Mouse (Mus musculus) spleen, postnatal 4 days (tissue): ENCODE measurements around the gene Radil.

Experiments
- DNase-seq, 2 experiments: peaks; one replicate each; pipeline ENCODE4 v3.0.0; 2022; ENCODE audit warnings: low spot score in 2 of 2

The Radil gene

DNA sequence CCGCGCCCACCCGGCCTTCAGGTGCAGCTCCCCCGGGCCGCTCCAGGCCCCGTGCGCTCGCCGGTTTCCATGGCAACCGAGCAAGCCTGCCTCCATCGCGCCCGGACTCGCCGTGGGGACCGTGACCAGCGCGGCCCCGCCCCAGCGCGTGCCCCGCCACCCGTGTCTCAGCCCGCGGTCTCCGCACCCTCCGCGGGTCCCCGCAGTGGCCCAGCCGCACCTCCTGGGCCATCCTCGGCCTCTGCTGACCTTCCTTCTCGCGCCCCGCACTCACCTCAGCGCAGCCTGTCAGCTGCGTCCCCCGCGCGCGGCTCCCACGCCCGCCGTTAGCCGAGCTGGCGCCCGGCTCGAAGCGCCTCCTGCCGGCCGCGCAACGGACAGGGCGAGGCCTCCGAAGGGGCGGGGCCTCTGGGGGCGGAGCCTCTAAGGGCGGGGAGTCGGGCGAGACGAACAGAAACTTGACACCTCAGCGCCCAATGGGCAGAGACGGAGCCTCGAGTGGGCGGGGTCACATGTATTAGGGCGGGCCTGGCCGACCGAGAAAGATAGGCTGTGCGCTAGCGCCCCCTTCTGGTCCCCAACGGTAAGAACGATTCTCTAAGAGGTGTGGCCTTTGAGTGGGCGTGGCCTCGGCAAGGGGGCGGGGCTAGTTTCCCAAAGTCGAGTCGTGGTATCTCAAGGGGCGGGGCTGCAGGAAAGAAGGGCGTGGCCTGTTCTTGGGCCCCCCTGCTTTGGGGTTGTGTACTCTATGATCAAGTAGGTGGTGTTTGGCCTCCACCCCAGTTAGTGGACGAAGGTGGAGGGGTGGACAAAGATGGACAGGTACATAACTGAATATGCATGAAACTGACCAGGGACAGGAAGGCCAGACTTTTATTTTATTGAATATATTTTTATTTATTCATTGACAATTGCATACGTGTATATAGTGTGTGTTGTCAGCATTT, at the start of gene Radil:
Radil (minus strand) TSS at position 393 of the 947 bp plus-strand sequence.
- DNase-seq: peak; percentile 84 to 90

DNA sequence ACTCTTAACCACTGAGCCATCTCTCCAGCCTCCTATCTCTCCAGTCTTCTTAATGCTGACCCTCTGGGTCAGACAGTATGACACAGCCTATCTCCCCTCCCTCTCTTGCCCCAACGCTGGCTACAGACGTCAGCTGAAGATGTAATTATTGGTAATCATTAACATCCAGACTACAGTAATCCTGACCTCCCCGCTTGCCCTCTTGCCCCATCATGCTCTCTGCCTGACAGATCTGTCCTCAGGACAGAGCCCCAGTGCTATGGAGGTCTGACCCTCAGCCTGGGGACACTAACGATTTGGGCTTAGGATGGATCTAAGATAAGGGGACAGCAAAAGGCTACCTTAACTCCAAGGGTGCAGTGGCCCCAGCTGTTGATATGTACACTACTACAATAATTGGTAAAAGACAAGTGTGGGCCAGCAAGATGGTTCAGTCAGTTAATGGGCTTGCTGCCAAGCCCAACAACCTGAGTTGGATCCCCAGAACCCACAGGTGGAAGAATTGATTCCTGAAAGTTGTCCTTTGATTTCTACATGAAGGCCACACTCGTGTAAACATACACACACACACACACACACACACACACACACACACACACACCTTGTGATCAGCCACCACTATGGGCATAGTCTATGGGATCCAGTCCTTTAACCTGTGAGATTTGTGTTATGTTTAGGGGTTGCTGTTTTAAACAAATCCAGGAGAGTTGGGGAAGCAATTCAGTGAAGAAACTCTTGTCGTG, 46.9 kb upstream of the Radil start:
- no peak for DNase-seq

DNA sequence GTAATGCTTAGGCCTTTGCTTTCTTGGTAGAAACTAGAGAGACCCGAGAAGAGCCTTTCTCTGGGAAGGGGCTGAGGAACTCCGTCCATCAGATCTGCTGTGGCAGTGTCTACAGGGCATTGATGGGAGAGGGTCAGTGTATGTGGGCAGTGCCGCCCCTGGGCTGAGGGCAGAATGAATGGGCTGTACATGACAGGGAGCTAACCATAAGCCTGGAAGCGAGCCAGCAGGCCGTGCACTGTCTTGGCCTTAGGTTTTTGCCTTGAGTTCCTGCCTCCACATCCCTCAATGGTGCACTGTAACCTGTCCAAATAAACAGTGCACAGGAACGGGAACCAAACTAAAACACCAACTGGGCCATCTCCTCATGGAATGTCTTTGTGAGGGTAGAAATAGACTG, 45.8 kb upstream of the Radil start:
- DNase-seq: no peak

DNA sequence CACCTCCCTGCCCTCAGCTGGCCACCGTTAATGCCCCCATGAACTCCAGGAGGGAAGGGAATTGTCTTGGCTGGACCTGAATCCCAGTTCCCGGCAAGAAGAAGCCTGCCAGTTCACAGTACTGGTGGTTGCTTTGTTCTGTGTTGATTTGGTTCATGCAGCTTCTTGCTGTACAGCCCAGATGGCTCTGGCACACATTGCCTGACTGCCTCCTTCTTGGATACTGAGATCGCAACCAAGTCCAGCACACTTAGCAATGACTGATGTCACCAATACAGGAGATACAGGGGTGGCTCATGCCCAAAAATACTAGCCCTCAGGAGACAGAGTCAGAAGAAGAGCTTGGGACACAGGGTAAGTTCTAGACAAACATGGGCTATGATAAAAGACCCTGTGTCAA, 44.8 kb upstream of the Radil start:
- DNase-seq: no peak

DNA sequence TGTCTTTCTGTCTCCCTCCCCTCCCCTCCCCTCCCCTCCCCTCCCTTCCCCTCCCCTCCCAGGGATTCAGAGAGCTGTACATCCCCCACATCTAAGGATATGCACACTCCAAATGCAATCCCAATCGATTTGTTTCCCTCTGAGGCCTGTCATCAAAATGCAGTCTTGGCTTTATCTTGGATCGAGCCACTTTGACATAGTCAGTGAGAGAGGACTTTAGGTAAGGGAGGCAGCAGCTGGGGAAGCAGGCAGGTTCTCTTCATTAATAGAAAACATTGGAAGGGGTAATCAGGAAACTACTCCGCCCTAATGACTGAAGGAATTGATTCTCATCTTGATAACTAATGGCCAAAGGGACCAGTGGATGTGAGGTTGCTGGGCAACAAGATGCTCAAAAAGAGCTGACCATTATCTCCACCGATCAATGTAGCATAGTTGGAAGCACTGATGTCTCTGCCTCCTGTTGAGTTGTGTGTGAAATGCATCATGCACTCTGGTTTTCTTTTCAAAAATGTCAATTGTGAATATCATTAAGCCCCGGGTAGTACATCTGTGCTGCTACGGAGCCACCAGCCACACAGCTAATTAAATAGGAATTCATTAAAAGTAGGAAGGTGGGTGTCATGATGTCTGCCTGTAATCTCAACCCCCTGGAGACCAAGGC, 40.2 kb upstream of the Radil start:
- DNase-seq: no peak

DNA sequence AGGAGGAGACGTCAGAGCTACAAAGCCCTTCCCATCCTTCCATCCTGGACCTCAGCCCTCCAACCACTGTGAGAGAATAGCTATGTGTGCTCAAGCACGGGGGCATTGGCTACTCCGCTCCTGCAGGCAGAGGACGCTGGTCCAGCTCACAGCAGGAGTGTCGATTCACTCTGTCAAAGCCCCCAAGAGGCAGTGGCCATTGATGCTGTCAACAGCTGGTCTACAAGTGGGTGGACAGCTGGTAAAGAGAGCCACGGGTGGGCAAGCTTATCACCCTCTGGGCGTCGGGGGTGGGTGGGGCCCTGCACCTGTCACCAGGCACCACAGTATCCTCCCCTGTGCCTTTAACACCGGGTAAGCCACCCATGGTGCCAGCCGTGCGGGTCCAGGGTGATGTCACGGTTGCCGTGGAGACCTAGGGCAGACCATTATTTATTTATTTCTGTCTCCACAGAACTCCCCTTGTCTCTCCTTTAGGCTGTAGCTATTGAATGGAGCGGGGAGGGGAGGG, 32.8 kb upstream of the Radil start:
- no peak for DNase-seq

DNA sequence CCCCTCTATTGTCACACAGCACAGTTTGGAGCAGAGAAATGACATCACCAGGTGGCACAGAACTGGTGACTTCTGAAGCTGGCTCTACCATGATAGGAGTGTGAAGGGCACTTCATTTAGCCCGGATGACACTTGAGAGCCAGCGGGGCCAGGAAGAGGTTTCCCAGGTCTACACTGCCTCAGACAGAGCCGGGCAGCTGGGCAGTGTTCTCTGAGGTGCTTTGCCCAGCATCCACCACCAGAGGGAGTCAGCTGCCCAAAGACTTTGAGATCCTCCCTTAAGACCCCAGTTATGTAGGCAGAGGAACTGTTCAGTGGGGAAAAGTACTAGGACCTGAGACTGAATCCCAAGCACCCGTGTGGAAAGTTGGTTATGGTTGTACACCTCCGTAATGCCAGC, 30.6 kb upstream of the Radil start:
- peak in 1 of 2 experiments; percentile 18 for DNase-seq

DNA sequence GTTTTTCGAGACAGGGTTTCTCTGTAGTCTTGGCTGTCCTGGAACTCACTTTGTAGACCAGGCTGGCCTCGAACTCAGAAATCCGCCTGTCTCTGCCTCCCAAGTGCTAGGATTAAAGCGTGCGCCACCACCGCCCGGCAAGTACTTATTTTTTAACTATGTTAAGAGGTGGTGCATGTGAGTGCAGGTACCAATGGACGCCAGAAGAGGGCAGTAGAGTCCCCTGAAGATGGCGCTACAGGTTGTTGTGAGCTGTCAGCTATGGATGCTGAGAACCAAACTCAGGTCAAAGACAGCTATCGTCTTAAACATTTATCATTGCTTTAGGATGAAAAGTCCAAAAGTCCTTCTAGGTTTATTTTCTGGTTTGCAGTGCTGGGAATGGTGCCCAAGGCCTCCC, 27.3 kb upstream of the Radil start:
- DNase-seq: no peak

DNA sequence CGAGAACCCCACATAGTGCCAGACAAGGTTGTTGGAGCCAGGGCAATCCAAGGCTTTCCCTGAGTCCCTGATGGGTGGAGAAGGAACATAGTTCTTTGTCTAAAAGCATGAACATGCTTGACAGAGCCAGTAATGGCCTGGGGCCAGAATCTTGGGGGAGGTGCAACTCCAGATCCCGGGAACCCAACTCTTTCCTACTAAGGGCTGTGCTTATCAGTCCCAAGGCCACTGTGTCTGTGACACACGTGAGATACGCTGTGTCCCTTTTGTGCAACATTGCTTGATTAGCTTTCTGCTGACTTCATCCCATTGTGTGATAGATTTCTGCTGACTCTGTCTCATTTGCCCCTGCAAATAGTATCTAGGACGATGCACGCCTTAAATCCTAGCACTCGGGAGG, 25.9 kb upstream of the Radil start:
- no peak for DNase-seq

DNA sequence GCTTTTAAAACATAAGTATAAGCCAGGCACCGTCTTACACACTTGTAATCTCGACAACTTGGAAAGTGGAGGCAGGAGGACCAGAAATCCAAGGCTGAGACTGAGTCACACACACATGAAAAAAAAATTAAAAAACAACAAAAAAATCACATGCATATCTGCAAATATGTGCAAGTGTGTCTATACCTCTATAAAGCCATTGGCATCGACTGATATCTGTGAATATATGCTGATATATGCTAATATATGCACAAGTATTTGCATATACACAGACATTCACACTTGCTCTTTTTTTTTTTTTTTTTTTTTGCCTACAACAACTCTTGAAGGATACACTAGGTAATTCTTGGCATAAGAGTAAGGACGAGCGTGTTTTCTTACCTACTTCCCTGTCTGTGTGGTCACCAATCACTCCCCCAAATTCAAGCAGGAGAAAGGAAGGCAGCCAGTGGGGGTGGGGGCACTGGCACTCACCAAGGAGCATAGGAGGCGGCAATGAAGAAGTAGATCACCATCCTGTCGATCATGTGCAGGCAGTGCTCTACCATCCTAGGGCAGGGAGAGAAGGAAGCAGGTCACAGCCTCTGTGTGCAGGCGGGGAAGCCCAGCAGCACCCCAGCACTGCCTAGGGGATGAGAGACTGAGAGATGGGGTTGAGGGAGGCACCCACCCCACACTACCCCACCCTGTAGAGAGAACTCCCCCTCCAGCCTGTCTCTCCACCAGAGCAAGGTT, 23.6 kb upstream of the Radil start:
- DNase-seq: no peak

DNA sequence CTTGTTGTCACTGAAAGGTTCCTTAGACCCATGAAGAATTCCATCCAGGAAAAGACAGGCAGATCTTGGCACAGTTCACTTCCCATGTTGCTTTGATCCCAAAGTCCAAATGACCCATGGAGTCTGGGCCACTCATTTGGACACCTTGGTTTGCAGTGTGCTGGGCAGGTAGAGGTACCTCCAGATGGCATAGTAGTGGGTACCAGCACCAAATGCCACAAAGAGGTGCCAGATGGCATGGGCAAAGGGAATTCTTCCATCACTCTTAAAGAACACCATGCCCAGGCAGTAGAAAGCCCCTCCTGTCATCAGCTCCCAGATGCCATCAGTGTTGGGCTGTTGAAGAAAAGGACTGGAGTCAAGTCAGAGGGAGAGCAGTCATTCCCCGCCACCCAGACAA, 13.7 kb upstream of the Radil start:
- DNase-seq: no peak

DNA sequence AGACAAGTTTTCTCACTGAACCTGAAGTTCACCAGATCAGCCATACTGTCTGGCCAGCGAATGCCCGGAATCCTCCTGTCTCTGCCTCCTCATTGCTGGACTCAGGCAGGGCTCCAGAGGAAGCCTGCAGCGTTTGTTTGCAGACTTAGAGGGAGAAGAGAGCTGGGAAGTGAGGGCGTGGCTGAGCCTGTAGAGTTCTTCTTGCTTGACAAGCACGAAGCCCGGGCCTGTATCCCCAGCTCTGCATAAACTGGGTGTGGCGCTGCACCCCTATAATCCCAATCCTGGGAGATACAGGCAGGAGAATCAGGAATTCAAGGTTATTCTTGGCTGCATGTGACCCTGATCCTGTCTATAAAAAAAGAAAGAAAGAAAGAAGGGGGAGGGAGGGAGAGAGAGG, 9.4 kb upstream of the Radil start:
- DNase-seq: no peak

DNA sequence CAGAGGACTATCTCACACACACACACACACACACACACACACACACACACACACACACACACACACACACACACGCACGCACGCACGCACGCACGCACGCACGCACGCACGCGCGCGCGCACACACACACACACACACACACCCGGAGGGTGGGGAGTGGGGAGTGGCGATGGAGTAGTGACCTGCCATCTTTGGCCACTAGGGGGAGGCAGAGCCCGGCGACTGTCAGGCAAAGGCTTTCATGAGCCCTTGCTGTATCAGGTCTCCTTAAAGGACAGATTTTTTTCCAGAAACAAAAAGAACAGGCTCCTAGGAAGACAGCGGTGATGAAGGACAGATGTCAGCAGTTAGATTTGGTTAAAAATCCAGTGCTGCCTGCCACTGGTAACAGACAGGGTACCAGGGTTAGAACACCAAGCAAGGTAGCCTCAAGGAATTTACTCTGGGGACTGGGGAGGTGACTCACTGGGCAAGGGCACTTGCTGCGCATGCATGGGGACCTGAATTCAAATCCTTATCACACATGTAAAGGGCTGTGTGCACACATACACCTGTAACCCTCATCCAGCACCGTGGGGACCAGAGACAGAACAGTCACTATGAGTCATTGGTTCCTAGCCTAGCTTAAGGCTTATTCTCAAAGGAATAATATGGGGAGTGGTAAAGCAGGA, 6.6 kb upstream of the Radil start:
- DNase-seq: peak; percentile 63 to 87

DNA sequence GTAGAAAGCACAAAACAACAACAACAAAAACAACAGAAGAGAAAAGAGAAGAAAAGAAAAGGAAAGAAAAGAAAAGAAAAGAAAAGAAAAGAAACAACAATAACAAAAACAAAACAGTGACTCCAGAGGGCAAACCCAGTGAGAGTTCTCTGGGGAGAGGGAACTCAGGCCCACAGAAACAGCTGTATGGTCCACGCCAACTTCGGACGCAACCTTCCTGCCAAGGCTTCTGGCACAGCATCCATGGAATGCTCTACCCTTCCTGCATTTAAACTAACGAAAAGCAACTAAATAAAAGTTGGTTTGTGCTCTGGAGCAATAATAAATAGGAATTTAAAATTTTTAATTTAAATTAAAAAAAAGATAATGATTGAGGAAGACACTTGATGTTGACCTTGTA, 5.8 kb upstream of the Radil start:
- no peak for DNase-seq

DNA sequence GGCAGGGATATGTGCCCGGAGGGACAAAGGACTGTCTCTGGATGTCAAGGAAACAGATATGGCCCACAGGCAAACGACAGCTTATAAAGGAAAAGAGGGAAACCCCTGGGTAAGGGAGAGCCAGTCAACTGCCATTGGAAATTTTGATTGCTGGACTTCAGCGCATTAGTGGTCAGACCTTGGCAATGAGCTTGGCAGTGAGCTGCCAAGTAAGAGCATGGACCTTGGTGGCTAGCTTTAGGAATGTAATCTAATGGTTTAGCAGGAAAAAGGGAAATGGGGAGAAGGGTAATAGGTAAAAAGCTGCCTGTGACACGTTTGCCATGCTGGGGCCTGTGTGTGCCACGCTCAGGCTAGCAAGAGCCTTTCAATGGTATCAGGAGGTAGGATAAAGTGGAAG, 5.0 kb upstream of the Radil start:
- DNase-seq: no peak

DNA sequence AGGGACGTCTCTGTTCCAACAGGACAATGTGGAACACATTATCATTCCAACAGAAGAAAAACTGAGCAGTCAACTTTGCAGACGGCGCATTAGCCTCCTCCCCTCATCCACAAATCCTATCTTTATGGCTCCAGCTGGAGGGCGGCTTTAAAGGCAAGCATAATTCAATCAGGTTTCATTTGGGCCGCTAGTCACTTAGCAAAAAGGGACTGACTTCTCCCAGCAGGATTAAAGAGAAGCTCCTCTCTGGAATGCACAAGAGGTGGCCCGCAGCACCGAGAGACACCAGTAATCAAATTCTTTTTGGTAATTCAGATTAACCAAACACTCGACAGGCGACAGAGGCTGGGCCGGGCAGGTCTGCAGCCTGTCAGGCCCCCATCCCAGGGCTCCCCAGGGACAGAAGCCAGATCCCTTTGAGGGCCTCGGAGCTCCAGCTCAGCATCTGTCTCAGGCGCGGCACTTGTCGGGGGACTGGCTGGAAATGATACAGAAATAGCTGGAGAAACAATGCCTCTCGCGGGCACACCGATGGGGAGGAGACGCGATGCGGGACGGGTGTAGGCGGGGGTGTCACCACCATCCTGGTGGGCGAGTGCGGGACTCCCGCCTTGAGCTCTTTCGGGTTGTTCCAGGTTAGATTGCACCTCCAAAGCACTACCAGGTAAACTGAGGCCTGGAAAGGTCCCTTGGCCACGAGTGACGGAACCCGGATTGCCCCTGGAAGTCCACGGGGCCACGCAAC, 765 bp downstream of the Radil start:
- DNase-seq: peak in 1 of 2 experiments; percentile 62

DNA sequence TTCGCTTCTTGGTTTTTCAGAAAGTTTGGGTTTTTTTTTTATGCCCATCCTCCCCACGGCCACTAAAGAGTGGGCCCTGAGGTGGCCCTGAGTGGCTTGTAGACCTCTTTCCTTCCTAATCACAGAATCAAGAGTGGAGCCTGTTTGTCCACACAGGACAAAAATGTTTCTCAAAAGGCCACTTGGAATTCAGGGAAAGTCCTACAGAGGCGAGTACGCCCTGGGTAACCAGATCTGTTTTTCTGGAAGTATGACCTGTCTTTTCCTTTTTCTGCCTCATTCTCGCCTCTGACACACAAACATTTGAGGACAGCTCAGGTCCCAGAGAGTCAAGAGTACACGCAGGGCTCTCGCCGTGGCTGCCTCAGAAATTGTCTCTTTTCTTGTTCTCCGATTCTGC, 1.5 kb downstream of the Radil start:
- no peak for DNase-seq

DNA sequence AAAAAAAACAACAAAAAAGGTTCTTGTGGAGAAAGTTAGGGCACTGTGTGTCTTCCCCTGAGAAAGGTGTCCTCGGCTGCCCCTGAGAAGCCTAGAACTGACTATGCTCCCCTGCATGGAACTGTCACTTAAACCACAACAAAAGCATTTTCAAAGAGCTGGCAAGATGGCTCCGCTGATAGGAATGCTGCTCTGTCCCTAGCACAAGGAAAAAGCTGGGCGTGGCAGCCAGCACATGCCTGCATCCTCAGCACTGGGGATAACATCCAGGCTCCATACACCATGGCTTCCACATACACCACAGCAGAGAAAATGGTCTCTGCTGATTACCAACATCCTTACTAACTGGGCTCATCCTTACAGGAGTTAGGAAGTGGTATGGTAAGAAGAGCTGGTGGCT, 3.8 kb downstream of the Radil start:
- DNase-seq: no peak

DNA sequence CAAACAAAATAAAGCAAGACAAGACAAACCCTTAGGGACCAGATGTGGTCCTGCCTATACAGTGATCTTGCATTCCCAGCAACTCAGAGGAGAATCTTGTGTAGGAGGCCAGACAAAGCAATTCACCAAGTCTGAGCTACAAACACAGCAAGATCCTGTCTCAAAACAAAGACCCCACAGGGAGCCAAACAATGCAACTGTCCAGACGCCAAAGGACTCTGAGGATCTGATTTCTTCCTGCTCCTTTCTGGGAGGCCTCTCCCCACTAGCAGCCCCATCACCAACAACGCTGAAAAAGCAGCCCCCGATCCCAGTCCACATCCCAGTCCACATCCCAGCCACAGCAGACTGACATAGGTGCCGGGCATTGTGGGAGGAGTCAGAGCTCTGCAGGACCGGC, 4.6 kb downstream of the Radil start:
- no peak for DNase-seq
